Mouse (Mus musculus): ENCODE results near the gene Zkscan14.

Zkscan14 gene

DNA sequence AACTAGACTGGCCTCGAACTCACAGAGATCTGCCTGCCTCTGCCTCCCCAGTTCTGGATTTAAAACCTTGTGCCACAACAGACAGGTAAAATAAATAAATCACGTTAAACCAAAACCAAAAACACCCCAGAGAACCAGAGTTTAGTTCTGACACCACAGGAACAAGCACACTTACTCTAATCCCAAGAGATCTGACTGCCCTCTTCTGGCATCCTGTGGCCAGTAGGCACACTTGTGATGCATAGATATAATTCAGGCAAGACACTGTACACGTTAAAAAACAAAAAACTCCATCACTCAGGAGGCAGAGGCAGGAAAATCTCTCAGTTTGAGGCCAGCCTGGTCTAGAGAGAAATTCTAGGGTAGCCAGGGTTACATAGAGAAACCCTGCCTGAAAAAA lies 778 bp upstream of the Zkscan14 start:
- no peak for DNase-seq (ENCODE audit: low spot score)

- no peak for DNase-seq (ENCODE audit: low spot score)
Observed at GRCm38 (mm10) chr5:145200387-145200786, 1.3 kb downstream of the Zkscan14 start.

DNA sequence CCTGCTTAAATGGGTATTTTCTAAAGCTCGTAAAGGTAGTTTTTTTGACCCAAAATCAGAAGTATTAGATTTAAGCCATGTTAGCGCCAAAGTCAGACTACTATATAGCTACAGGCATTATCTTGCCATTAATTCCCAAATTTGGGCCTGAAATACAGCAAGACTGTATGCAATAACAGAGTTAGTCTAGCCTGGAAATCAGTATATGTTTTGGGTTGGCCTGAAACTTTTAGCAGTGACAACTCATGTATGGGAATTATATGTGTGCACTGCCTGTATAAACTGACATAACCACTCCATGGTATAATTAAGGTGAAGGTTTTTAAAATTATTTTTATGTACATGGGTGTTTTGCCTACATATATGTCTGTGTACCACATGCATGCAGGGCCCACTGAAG lies 9.7 kb downstream of the Zkscan14 start, which contains the start of gene Atp5j2:
TSS of gene Atp5j2 (minus strand) at position 101 of the 400 bp plus-strand sequence.
- no peak for DNase-seq (ENCODE audit: low spot score)

DNA sequence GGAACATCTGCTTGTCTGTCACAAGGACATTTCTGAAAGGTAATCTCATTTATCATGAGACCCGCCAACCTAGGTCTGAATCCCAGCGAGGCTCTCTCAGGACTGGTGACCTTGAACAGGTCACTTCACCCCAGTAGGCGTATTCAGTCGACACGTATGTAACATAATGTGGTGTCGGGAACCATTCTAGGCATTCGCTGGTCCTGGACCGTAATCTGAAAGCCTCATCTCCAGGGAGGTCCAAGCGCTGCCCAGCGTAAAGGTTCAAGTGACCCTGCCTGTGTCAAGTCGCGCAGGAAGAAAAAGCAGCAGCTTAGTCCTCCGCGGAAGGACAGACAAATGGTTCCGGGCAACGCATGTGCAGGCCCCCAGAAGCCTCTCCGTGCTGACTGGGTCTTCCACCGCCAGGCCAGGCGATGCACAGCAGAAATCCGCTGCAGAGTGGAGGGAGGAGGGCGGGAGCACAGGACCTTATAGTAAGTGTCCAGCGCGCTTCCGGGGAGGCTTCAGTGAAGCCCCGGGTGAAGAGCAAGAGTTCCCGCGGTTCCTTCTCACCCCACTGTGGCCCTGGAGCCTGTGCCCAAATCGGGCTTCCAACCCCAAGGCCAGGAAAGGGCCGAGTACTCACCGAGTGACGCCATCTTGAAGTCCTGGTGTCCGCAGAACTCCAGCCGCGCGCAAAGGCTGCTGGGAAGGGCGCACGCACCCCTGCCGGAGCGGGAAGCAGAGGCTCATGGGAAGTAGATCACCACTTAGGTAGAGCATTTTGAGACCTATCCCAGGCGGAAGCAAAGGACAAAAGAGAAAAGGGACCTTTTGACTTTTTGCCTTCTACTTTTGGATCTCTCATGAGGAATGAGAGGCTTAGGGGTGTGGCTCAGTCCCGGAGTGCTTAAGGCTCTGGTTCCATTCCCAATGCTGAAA lies 10.5 kb downstream of the Zkscan14 start:
- DNase-seq (ENCODE audit: low spot score): peak; percentile 85

GRCm38 (mm10) chr5:145190373-145190772 lies 11.3 kb downstream of the Zkscan14 start:
- no peak for DNase-seq (ENCODE audit: low spot score)

DNA sequence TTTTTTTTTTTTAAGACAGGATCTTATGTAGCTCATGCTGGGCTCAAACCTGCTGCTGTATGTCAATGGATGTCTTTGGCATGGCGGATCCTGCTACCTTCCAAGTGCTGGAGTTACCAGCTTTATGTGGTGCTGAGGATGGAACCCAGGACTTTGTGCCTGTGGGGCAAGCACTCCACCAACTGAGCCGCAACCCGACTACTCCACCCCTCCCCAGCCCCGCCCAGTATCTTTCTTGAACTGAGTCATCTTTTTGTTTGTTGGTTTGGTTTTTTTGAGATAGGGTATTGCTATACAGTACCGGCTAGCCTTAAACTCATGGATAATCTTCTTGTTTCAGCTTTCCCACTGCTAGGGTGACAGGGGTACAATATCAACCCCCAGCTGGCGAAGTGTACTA lies 12.3 kb downstream of the Zkscan14 start:
- DNase-seq (ENCODE audit: low spot score): no peak

GRCm38 (mm10) chr5:145185244-145185643 lies 16.4 kb downstream of the Zkscan14 start:
- no peak for DNase-seq (ENCODE audit: low spot score)

- DNase-seq (ENCODE audit: low spot score): no peak
Observed at GRCm38 (mm10) chr5:145178461-145178980, 23.1 kb downstream of the Zkscan14 start.

DNA sequence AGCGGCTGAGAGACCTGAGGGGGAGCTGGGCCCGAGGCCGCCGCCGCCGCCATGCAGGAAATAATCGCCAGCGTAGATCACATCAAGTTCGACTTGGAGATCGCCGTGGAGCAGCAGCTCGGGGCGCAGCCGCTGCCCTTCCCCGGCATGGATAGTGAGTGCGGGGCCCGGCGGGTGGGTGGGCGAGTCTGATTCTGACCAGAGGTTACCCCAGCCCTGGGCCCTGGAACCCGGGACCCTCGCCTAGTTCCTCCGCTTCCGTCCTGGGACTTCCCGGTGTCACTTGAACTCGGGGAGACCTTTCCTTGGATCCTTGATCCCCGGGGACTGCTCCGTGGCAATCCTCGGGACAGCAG lies 34.4 kb downstream of the Zkscan14 start:
- DNase-seq (ENCODE audit: low spot score): no peak

GRCm38 (mm10) chr5:145166536-145167305 lies 34.9 kb downstream of the Zkscan14 start, which contains the start of the genes Ptcd1 and Cpsf4:
Gene Ptcd1, minus strand, starts transcription at chr5:145167108.
Gene Cpsf4, plus strand, starts transcription at chr5:145167213.
- peak; percentile 96 for DNase-seq (ENCODE audit: low spot score)

GRCm38 (mm10) chr5:145165184-145165583 lies 36.5 kb downstream of the Zkscan14 start:
- DNase-seq (ENCODE audit: low spot score): no peak

DNA sequence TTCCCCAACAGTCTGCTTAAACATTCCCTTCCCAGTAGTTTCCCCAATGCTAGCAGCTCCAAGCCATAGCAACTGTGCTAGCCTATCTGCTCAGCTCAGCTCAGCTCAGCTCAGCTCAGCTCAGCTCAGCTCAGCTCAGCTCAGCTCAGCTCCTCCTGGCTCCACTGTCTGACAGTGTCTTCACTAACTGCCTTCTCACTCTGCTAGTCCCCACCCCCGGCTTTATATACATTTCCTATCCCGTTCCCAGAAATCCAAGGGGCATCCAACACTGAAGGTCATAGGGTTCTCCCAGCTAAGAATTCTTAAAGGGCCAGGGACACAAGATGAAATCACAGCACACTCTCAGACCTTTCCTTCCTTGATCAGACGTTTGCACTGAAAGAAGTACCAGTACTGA lies 37.0 kb downstream of the Zkscan14 start:
- no peak for DNase-seq (ENCODE audit: low spot score)

GRCm38 (mm10) chr5:145161361-145161760 lies 40.3 kb downstream of the Zkscan14 start:
- no peak for DNase-seq (ENCODE audit: low spot score)

DNA sequence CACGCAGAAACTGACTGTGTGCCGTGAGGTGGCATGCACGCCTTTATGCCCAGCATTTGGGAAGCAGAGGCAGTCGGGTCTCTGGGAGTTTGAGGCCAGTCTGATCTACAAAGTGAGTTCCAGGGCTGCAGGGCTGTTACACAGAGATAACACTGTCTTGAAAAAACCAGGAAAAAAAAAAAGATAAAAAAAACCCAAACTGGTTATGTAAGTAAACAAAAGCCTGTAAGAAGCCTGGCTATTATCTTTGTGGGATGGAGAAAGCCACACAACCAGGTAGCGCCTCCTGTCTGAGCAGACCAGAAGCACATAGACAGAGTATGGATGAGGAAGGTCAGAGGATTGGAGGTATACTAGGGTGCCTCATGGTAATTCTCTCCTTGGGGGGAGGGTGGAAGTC lies 49.0 kb downstream of the Zkscan14 start:
- DNase-seq (ENCODE audit: low spot score): no peak

- DNase-seq (ENCODE audit: low spot score): no peak
Observed at GRCm38 (mm10) chr5:145149294-145149693, 52.4 kb downstream of the Zkscan14 start.

DNA sequence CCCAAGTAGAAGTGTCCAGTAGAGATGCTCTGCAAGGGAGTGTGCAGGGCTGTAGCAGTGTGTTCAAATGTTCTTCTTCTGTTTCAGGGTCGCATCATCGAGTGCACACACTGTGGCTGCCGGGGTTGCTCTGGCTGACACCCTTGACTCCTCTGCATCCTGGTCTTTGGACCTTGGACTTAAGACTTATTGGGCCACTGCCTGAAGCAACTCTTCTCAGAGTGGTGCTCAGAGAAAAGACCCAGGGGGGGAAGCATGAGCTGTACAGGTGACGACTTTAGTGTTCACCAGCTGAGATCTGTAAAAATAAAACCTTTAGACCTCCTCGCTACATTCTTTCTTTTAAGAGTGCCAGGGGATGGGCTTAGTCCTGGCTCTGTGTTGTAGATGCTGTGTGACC lies 53.9 kb downstream of the Zkscan14 start:
- no peak for DNase-seq (ENCODE audit: low spot score)

Measured in urinary bladder, postnatal 25 days (tissue).